Mouse (Mus musculus) layer of hippocampus, adult 9-11 months (tissue): ENCODE data around the gene Ikzf2.

Experiments used
- DNase-seq: peaks from one replicate; pipeline ENCODE4 v3.0.0; 2022

Ikzf2 gene

DNA sequence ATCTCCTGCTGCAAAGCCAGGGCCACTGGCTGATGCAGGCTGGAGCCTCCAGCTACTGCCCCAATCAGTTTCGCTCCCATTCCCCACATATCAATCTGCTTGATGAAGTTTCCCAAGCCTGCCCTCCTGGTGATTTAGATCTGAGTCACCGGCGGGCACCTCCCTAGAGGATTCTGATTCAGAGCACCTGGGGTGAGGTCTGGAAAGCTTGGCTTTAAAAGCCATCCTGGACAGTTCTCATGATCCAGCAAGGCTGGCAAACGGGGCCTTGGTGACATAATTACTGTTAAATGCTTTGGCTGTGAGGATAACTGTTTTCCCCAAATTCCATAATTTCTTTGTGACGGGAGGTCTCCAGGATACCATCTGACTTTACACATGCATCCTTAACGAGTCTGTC is 29.0 kb downstream of the Ikzf2 start:
- DNase-seq = no peak

GRCm38 (mm10) chr1:69657455-69657854 is 29.6 kb downstream of the Ikzf2 start:
- no peak for DNase-seq

DNA sequence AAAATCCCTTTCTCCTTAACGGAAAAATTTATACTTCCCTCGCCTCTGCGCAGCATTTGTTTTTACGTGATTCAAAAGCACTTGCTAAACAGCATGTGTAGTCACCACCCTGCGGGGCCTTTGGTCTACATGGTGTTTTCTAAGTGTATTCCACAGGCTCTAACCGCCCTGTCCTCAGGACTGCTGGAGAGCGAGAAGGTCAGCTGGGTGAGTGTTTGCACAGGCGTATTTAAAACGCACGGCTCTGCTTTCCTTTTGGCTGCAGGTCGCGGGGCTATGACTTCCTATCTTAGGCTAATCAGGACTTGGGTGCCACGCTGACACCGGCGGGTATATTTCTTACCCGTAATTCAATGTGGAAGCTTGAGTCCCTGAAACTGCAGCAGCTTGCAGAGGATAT is 30.1 kb downstream of the Ikzf2 start:
- no peak for DNase-seq

DNA sequence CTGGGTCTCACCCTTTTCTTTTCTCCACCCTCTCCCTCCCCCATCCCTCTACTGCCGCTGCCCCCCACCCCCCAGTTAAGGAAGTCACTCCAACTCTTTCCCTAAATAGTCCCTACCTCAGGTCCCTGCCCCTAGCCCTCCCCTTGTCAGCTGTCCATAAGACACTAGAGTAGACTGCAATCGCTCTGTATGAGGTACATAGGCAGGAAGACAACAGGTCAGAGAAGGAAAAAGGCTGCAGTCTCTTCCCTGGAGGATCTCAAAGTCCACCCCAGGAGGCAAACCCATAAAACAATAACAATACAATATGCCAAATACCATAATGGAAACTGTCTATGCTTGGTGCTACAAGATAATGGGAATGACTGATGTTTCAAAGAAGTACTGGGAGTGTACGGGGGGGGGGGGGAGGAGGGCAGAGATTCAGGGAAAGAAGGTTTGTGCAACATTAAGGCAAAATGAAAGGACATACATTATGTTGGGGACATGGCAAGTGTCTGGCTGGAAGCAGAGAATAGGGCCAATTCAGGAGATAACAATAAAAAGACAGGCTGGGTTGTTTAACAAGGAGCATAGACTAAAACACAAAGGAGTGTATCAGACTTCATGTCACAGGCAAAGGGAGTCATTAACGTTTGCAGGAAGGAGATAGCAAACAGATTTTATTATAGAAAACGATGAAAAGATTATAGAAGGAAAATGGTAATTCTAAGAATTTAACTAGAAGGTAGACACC is 30.8 kb downstream of the Ikzf2 start:
- no peak for DNase-seq

DNA sequence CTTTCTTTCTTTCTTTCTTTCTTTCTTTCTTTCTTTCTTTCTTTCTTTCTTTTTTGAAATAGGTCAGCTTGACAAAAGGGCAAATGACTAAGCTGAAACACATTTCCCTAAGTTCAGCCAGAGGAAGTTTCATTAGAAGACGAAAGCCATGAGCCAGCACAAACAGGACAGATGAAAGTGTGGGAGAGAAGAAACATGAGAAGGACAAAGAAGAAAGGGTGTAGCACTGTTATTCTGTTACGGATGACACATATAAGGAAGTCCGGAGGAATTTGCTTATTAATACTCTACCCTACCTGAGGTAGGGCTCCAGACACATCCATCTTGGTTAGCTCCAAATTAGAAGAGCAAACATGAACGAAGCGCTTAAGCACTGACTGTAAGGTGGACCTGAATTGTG is 31.7 kb downstream of the Ikzf2 start:
- no peak for DNase-seq

DNA sequence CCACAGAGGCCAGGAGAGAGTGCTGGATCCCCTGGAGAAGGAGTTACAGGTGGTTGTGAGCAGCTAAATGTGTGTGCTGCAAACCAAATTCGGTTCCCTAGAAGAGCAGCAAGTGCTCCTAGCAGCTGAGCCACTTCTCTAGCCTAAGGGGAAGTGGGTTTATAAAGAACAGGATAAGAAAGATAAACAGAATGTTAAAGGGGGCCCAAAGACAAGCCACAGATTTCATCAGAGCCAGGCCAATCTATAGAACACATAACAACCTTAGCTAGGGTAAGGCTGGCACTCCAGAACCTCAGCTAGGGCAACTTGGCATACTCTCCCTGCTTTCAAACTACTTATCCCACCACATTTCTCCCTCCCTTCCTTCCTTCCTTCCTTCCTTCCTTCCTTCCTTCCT is 32.1 kb downstream of the Ikzf2 start:
- no peak for DNase-seq

GRCm38 (mm10) chr1:69653419-69653818 is 33.6 kb downstream of the Ikzf2 start:
- no peak for DNase-seq

GRCm38 (mm10) chr1:69643138-69643537 is 43.9 kb downstream of the Ikzf2 start:
- DNase-seq = no peak

DNA sequence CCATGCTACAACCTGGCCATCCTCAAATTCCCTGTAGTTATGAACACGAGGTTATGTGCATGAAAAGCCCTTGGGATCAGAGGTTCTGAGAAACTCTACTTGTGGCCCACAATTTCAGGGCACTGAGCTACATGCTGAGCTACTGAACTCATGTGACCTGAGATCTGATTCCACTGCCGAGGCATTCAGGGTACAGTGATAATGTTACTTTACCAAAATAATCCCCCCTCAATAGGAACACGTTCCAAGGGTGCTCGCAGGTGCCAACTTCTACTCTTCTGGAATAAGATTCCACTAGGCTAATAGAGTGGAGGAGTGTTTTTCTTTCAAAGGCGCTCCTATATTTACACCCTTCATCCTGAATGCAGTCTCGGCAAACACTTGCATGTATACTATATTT is 45.1 kb downstream of the Ikzf2 start:
- no peak for DNase-seq

DNA sequence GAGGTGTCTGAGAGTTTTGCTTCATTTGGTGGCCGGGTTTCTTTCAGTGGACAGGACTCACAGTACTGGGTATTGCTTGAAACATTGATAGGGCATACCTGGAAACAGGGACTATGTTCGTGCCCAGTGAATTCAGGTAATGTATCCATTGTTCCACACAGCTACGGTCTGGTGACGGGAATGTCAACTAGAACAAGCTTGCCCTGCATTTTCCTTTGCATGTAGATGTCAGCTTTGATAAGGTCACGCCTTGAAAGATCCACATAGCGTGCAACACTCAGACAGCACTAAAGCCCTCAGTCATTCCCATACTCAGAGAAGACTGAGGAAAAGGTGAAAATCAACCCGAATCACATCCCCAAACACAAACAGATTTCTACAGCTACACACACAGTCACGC is 48.7 kb downstream of the Ikzf2 start:
- no peak for DNase-seq

DNA sequence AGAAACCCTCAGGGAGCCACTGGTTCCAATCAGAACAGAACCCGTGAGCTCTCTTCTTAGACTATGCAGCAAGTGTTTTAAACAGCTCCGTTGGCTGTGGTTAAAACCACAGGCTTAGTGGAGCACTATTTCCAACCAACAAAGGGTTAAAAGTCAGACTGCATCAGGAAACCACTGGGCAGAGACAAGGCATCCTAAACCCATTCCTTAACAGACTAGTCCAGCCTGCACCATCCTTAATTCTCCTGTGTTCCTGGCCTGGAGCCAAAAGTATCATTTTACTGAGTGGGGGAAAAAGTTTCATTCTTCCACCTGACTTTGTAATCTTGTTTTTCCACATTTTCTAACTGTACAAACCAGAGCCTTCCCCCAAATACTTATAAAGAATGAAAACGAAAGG is 49.1 kb downstream of the Ikzf2 start:
- no peak for DNase-seq

DNA sequence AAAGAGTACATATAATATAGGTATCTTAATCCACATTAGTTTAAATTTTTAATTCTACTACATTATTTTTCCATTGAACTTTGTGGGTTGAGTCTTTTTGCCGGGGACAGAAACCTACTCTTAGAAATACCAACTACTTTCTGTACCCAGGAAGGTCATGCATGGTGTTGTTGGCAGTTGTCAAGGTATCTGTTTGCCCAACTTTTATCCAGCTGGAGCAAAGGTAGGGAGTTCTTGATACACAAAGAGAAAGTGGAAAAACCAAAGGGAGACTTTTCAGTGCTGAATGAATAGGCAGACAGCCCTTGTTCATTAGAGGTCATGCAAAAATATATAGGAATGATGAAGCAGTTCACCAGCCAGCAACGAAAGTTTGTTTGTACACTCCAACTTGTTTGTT is 52.8 kb downstream of the Ikzf2 start:
- DNase-seq = no peak

- no peak for DNase-seq
These were observed 56.5 kb downstream of the Ikzf2 start for GRCm38 (mm10) chr1:69630508-69630907.

GRCm38 (mm10) chr1:69629513-69629912 is 57.5 kb downstream of the Ikzf2 start:
- no peak for DNase-seq

DNA sequence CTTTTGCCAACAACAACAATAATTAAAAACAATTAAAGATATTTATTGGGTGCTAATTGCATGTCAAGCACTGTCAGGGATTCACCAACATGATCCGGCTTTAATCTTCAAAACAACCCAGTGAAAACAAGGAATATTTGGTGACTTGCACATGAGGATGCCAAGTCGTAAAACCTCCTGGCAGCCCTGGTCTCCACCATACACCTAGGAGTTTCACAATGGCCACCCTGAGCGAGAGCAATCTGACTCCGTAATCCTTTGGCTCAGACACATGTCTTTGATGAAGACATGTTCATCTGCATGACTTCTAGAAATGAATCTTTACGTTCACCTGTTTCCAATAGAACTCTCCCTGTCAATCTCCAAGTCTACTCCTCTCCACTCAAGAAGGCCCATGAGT is 75.0 kb downstream of the Ikzf2 start:
- no peak for DNase-seq

- no peak for DNase-seq
These were observed 75.8 kb downstream of the Ikzf2 start for GRCm38 (mm10) chr1:69611204-69611725.

GRCm38 (mm10) chr1:69610791-69611190 is 76.3 kb downstream of the Ikzf2 start:
- no peak for DNase-seq

DNA sequence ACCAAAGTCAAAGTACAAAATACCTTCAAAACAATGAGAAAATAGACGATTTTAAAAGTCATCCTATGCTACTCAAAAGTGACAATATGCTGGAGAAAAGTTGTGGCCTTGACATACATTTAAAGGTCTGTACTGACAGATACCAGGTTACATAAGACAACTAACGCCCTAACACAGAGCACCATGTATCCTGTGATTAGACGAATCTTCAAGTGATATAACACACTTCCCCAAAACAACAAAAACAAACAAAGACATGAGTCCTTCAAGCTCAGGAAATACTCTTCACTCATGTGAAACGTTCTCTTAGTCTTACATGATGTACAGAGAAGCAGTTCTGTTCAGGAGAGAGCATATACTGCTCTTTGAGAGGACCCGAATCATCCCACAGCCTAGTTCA is 78.2 kb downstream of the Ikzf2 start:
- DNase-seq = no peak

DNA sequence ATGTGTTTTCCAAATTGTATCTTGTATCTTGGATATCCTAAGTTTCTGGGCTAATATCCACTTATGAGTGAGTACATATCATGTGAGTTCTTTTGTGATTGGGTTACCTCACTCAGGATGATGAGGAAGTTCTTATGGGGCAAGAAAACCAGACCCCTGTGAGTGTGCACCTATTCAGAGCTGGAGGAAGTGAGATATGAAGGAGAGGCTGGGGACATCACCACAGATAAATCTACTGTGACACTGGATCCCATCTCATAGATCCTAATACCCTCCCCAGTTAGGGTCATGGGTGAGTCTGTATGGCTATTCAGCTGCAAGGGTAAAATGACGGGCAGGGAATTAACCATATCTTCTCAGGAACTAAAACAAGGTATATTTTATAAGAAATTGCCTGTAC is 80.2 kb downstream of the Ikzf2 start:
- no peak for DNase-seq

DNA sequence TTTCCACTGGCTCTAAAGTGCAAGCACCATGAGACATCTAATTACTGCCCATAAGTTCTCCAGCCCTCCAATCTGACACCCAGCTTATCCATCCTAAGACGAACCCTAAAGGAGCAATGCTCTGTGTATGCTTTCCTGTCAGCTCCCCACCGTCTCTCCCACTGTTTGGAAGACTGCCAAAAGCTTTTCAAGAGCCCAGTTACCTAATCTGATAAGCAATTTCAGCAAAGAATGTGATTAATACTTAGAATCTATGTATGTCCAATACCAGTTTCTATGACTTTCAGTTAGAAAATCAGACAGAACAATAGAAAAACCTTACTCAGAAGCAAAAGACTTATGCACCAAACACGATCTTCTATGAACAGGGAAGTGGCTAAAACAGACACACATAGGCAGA is 82.8 kb downstream of the Ikzf2 start:
- DNase-seq = no peak

- no peak for DNase-seq
These were observed 86.1 kb downstream of the Ikzf2 start for GRCm38 (mm10) chr1:69600954-69601353.

GRCm38 (mm10) chr1:69599074-69599772 is 87.8 kb downstream of the Ikzf2 start:
- no peak for DNase-seq

DNA sequence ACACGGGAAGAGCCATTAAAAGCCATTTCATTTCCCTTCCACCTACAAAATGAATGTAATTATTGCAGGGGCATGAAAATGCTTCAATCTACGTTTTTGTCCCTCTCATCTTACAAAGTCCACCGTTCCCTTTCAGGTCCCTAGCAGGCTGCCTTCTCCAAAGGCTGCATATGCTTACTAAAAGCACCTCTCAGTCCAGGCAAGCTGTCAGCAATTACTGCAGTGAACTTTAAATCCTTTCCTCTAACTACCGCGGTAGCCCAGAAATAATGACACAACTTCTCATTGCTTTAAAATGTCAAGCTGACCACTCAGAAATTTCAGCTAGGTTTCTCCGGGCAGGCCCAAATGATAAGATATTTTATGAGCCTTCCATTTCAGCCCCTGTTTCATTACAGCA is 95.2 kb downstream of the Ikzf2 start:
- DNase-seq = no peak

GRCm38 (mm10) chr1:69591328-69591801 is 95.7 kb downstream of the Ikzf2 start:
- DNase-seq = peak; percentile 15
